Mouse (Mus musculus): Measurements from ENCODE around the gene Syt16. TPM values are rescaled to one million over a fixed set of nuclear protein-coding genes. Genes with fewer than 3 reads are reported as not detected.

Gene Syt16
- total RNA-seq (2014; rRNA removed) (114 TPM in 2 replicates), polyA plus RNA-seq (2015; fragmentation: Nextera tagmentation; extraction: Ambion mirVana) (95.2 and 102 TPM in 2 replicates)

DNA sequence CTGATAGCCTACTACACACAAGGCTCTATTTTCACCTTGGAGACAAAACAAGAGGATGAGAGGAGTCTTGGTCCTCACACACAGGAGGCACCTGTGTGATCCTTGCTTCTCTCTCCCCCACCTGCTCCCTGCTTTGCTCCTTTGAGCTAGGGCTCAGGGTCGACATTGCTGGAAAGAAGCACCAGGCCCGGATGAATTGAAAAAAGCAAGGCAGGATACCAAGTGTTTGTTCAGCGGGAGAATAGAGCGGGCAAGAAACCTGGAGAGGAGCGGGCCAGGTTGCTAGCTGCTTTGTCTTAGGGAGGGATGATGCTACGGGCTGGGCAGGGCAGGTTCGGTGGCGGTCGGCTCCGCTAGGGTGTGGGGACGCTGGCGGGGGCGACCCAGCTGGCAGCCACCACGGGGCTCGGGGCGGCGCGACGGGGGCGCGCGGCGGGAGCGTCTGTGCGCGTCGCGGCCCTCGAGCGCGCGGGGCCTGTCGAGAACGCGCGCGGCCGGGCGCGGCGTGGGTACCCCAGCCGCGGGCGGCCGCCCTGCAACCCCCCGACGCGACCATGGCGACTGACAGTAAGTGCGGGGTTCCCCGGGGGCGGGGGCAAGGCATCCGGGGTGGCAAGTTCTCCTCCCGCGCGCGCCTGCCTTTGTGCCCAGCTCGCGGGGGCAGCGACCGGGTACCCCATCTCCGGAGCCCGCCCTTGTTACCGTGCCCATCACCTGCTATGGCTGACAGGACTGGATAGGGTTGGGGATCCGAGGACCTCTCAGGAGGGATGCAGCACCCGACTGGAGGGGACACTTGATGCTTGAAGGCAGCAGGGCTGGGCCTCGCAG lies at the start of gene Syt16:
Gene Syt16, plus strand, starts transcription at position 365 of the 831 bp plus-strand sequence.
- Histone ChIP-seq H3K4me3 (ENCODE audit: low read depth, low read length) (peak within 1 kb of the TSS; percentile 64), H3K27ac (ENCODE audit: low read depth, low read length) (peak within 1 kb of the TSS; percentile 88), H3K9me3 (ENCODE audit: low read length) (no peaks in the 10 kb centered on the region), H3K27me3 (ENCODE audit: insufficient read depth, low read length) (no peaks in the 10 kb centered on the region), H3K36me3 (ENCODE audit: insufficient read depth) (no peaks in the 10 kb centered on the region), H3K4me1 (ENCODE audit: insufficient read depth) (peaks cover 12% of the 10 kb centered on the region), H3K9ac (peak within 1 kb of the TSS; percentile 87), H3K4me2 (ENCODE audit: low read depth) (peak within 1 kb of the TSS; percentile 73)
- TF ChIP-seq CTCF (IDR thresholded peaks at IDR 0.05; ENCODE audit: low read depth) = peak; percentile 1; the same call in 1 of the 2 replicates
- ATAC-seq = peak; percentile 87
- peak; percentile 82 for DNase-seq
- 2% methylated on average over 50 of the region's 67 CpGs for WGBS

DNA sequence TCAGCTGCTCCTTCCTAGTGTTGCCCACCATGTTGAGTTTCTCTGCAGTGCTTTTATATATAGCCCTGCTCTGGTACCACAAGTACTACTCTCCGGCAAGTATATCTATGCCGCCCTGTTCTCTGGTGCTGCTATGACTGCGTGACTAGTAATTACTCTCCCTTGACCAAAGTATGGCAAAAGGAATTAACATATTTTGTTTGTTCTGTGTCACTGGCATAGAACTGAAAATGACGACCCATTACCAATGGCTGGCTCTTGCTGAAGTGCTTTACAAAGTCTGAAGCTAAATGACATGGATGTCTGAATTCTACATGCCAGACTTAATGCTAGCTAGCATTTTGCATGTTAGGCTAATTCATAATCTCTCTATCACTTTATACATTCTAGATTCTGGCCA lies 49.0 kb upstream of the Syt16 start:
- Histone ChIP-seq H3K4me3 (ENCODE audit: low read depth, low read length) (no peak overlapping the region), H3K4me1 (ENCODE audit: insufficient read depth) (peaks cover 3% of the 10 kb centered on the region; the same call in 1 of the 2 replicates), H3K9me3 (ENCODE audit: low read length) (no peaks in the 10 kb centered on the region), H3K4me2 (ENCODE audit: low read depth) (no peak overlapping the region), H3K36me3 (ENCODE audit: insufficient read depth) (peaks cover 9% of the 10 kb centered on the region), H3K27ac (ENCODE audit: low read depth, low read length) (no peak overlapping the region), H3K9ac (no peak overlapping the region), H3K27me3 (ENCODE audit: insufficient read depth, low read length) (no peaks in the 10 kb centered on the region)
- DNase-seq (no peak), ATAC-seq (no peak)
- TF ChIP-seq CTCF (IDR thresholded peaks at IDR 0.05; ENCODE audit: low read depth) = no peak
- 88% methylated on average over 4 of the region's 4 CpGs for WGBS

DNA sequence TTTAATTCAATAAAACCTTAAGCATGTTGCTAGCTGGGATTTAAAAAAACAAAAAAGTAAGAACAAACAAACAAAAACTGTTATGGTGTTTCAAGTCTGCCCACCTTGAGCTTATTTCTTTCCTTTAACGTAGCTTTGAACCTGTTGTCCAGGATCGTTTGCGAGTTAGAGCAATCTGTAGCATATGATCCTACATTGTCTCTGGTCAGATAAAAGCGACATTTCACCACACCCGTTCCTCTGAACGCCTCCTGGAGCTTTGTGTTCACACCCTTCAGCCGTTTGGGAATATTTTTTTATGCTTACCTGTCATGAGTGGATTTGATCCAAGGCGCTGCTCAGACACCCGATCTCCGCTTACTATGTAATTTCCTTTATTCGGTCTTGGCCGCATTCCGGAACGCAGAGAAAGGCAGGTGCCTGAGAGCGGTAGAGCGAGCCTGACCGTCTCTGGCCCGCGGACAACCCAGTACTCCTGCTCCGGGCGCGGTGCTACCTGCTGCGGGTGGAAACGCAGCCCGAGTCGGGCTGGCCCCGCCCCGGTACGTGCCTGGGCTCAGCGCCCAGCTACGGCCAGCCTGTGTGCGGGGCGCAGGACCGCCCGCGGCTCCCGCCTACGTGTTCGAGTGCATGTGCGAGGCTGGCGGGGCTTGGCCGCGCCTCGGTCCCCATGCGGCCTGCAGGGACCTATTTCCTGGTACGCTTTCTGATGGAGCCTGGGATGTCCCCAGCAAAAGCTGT lies 48.0 kb upstream of the Syt16 start:
- 5% methylated on average over 46 of the region's 46 CpGs for WGBS
- peak overlapping the region; percentile 83 for H3K4me2 ChIP-seq (ENCODE audit: low read depth)
- DNase-seq (peak; percentile 68), ATAC-seq (peak; percentile 82)
- no peak overlapping the region for H3K27ac ChIP-seq (ENCODE audit: low read depth, low read length)
- H3K4me1 ChIP-seq (ENCODE audit: insufficient read depth) = peaks cover 3% of the 10 kb centered on the region; the same call in 1 of the 2 replicates
- TF ChIP-seq CTCF (IDR thresholded peaks at IDR 0.05; ENCODE audit: low read depth) = no peak
- H3K9ac ChIP-seq = peak overlapping the region; percentile 49
- peak overlapping the region; percentile 42 for H3K4me3 ChIP-seq (ENCODE audit: low read depth, low read length)
- H3K9me3 ChIP-seq (ENCODE audit: low read length) = no peaks in the 10 kb centered on the region
- H3K27me3 ChIP-seq (ENCODE audit: insufficient read depth, low read length) = no peaks in the 10 kb centered on the region
- peaks cover 6% of the 10 kb centered on the region; the same call in 1 of the 2 replicates for H3K36me3 ChIP-seq (ENCODE audit: insufficient read depth)

DNA sequence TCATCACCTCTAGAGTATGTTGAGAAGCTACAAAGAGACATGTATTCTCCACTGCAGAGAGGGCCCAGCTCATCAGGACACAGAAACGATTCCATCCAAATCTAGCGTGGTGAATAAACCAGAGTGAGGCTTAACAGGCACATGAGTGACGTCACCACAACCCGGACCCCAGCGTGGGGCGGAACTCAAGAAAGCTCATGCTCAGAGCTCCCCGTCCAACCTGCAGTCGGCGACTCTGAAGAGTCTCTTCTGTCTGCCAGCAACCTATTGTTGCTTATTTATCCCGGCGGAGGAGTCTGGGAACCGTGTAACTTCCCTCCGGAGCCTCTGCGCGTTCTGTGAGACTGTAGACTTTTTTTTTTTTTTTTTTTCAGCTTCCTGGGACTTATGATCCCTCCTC lies 44.6 kb upstream of the Syt16 start:
- Histone ChIP-seq H3K4me1 (ENCODE audit: insufficient read depth) (peaks cover 3% of the 10 kb centered on the region; the same call in 1 of the 2 replicates), H3K27ac (ENCODE audit: low read depth, low read length) (no peak overlapping the region), H3K4me3 (ENCODE audit: low read depth, low read length) (peak overlapping the region; percentile 28), H3K9me3 (ENCODE audit: low read length) (no peaks in the 10 kb centered on the region), H3K36me3 (ENCODE audit: insufficient read depth) (no peaks in the 10 kb centered on the region), H3K4me2 (ENCODE audit: low read depth) (peak overlapping the region; percentile 49), H3K9ac (peak overlapping the region; percentile 33), H3K27me3 (ENCODE audit: insufficient read depth, low read length) (no peaks in the 10 kb centered on the region)
- ATAC-seq (peak; percentile 65), DNase-seq (peak; percentile 67)
- TF ChIP-seq CTCF (IDR thresholded peaks at IDR 0.05; ENCODE audit: low read depth) = no peak
- 8% methylated on average over 15 of the region's 15 CpGs for WGBS

DNA sequence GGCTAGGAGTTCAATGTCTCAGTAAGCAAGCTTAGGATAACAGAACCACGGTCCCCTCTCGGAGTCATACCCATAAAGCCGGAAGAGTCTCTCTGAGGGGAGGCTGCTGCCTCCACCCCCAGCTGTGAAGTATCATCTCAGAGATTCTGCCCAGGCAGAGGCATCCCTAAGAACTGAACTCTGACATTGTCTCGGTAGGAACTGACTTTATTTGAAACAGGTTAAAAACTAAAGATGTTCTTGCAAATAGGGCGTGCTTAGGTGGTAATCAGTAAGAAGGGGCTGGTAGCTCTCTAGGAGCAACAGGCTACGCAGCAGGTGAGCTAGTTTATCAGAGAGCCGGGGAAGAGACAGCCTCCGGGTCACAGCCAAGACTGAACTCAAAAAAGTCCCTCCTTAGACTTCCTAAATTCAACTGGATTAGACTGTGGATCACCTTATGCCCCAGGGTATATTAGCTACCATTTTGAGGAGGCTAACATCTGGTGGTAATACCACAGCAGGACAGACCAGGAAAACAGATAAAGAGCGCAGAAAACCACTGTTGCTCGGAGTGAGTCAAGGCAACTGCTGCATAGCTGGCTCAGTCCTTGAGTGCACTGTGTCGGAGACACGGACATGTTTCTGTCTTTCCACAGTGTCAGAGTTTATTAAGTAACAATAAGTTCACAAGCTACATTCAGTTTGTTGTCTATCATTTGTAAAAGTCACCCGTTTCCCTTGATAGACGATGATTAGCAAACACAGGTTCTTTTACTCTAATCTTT lies 43.9 kb upstream of the Syt16 start:
- Histone ChIP-seq H3K4me2 (ENCODE audit: low read depth) (peak overlapping the region; percentile 49), H3K36me3 (ENCODE audit: insufficient read depth) (no peaks in the 10 kb centered on the region), H3K4me3 (ENCODE audit: low read depth, low read length) (peak overlapping the region; percentile 28), H3K9me3 (ENCODE audit: low read length) (no peaks in the 10 kb centered on the region), H3K27me3 (ENCODE audit: insufficient read depth, low read length) (no peaks in the 10 kb centered on the region), H3K27ac (ENCODE audit: low read depth, low read length) (no peak overlapping the region), H3K9ac (peak overlapping the region; percentile 33; the same call in 1 of the 2 replicates), H3K4me1 (ENCODE audit: insufficient read depth) (peaks cover 3% of the 10 kb centered on the region; the same call in 1 of the 2 replicates)
- no peak for TF ChIP-seq CTCF (IDR thresholded peaks at IDR 0.05; ENCODE audit: low read depth)
- no peak for ATAC-seq
- DNase-seq = no peak
- WGBS = 56% methylated on average over 14 of the region's 14 CpGs

DNA sequence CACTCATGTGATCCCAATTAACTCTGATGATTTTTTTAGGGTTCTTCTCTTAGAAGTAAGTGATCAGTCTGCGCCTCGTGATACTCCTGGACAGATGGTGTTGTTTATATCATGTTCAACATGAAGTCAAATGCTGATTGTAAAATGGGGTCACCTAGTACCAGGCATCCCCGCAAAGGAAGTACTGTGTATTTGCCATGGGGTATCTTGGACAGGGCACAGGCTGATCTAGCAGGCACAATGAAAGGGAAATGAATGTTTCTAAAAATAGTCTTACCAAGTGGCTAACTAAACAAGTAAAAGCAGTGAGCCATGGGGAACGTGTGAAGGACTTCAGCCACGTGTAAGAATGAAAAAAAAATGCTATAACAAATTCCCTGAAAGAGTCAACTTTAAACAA lies 42.7 kb upstream of the Syt16 start:
- Histone ChIP-seq H3K27ac (ENCODE audit: low read depth, low read length) (no peak overlapping the region), H3K36me3 (ENCODE audit: insufficient read depth) (no peaks in the 10 kb centered on the region), H3K4me3 (ENCODE audit: low read depth, low read length) (no peak overlapping the region), H3K9ac (no peak overlapping the region), H3K27me3 (ENCODE audit: insufficient read depth, low read length) (no peaks in the 10 kb centered on the region), H3K4me1 (ENCODE audit: insufficient read depth) (no peaks in the 10 kb centered on the region), H3K4me2 (ENCODE audit: low read depth) (no peak overlapping the region), H3K9me3 (ENCODE audit: low read length) (no peaks in the 10 kb centered on the region)
- DNase-seq = no peak
- ATAC-seq = no peak
- TF ChIP-seq CTCF (IDR thresholded peaks at IDR 0.05; ENCODE audit: low read depth) = no peak
- whole genome bisulfite sequencing = 68% methylated on average over 5 of the region's 5 CpGs

Data from forebrain, postnatal 0 days (tissue).